Mouse (Mus musculus): Measurements from ENCODE around the gene Vkorc1. TPM values are rescaled to one million over a fixed set of nuclear protein-coding genes. Genes with fewer than 3 reads are reported as not detected.

Gene Vkorc1
- polyA plus RNA-seq, 1 experiment, result 93.3 TPM

- H3K27ac ChIP-seq (ENCODE audit: insufficient read depth, low read depth, low read length), result no peak overlapping the region
- TF ChIP-seq CTCF (IDR thresholded peaks at IDR 0.05; ENCODE audit: low read depth, low read length), result no peak
- TF ChIP-seq POLR2A (IDR thresholded peaks at IDR 0.05; ENCODE audit: borderline replicate concordance, low read depth, low read length), result no peak
- peaks cover 30% of the 10 kb centered on the region for H3K4me1 ChIP-seq (ENCODE audit: control insufficient read depth, insufficient read depth, low read length)
- H3K4me3 ChIP-seq (ENCODE audit: insufficient read depth, low read length), result no peak overlapping the region
Observed at GRCm38 (mm10) chr7:127919290-127919689, 23.9 kb upstream of the Vkorc1 start.

GRCm38 (mm10) chr7:127918203-127918602 is 22.8 kb upstream of the Vkorc1 start:
- peaks cover 30% of the 10 kb centered on the region for H3K4me1 ChIP-seq (ENCODE audit: control insufficient read depth, insufficient read depth, low read length)
- no peak overlapping the region for H3K27ac ChIP-seq (ENCODE audit: insufficient read depth, low read depth, low read length)
- H3K4me3 ChIP-seq (ENCODE audit: insufficient read depth, low read length), result no peak overlapping the region
- peak; percentile 18; the same call in 1 of the 2 replicates for TF ChIP-seq CTCF (IDR thresholded peaks at IDR 0.05; ENCODE audit: low read depth, low read length)
- no peak for TF ChIP-seq POLR2A (IDR thresholded peaks at IDR 0.05; ENCODE audit: borderline replicate concordance, low read depth, low read length)

- H3K27ac ChIP-seq (ENCODE audit: insufficient read depth, low read depth, low read length), result no peak overlapping the region
- TF ChIP-seq POLR2A (IDR thresholded peaks at IDR 0.05; ENCODE audit: borderline replicate concordance, low read depth, low read length), result no peak
- no peak for TF ChIP-seq CTCF (IDR thresholded peaks at IDR 0.05; ENCODE audit: low read depth, low read length)
- H3K4me1 ChIP-seq (ENCODE audit: control insufficient read depth, insufficient read depth, low read length), result peaks cover 19% of the 10 kb centered on the region
- no peak overlapping the region for H3K4me3 ChIP-seq (ENCODE audit: insufficient read depth, low read length)
Observed at GRCm38 (mm10) chr7:127915293-127915692, 19.9 kb upstream of the Vkorc1 start.

- peak overlapping the region; percentile 58 for H3K27ac ChIP-seq (ENCODE audit: insufficient read depth, low read depth, low read length)
- H3K4me1 ChIP-seq (ENCODE audit: control insufficient read depth, insufficient read depth, low read length), result peaks cover 19% of the 10 kb centered on the region
- TF ChIP-seq POLR2A (IDR thresholded peaks at IDR 0.05; ENCODE audit: borderline replicate concordance, low read depth, low read length), result no peak
- no peak for TF ChIP-seq CTCF (IDR thresholded peaks at IDR 0.05; ENCODE audit: low read depth, low read length)
- H3K4me3 ChIP-seq (ENCODE audit: insufficient read depth, low read length), result peak overlapping the region; percentile 92
Observed at GRCm38 (mm10) chr7:127912938-127913337, 17.5 kb upstream of the Vkorc1 start.

- H3K4me1 ChIP-seq (ENCODE audit: control insufficient read depth, insufficient read depth, low read length), result peaks cover 19% of the 10 kb centered on the region
- H3K4me3 ChIP-seq (ENCODE audit: insufficient read depth, low read length), result peak within 1 kb of the TSS; percentile 92
- TF ChIP-seq POLR2A (IDR thresholded peaks at IDR 0.05; ENCODE audit: borderline replicate concordance, low read depth, low read length) (no peak), CTCF (IDR thresholded peaks at IDR 0.05; ENCODE audit: low read depth, low read length) (no peak)
- H3K27ac ChIP-seq (ENCODE audit: insufficient read depth, low read depth, low read length), result peak within 1 kb of the TSS; percentile 70
Observed at GRCm38 (mm10) chr7:127912190-127912871, 16.9 kb upstream of the Vkorc1 start, which contains the start of gene Kat8. Kat8 (plus strand) TSS chr7:127912516.

GRCm38 (mm10) chr7:127908656-127909055 is 13.2 kb upstream of the Vkorc1 start:
- H3K4me1 ChIP-seq (ENCODE audit: control insufficient read depth, insufficient read depth, low read length), result peaks cover 15% of the 10 kb centered on the region
- H3K27ac ChIP-seq (ENCODE audit: insufficient read depth, low read depth, low read length), result no peak overlapping the region
- no peak for TF ChIP-seq CTCF (IDR thresholded peaks at IDR 0.05; ENCODE audit: low read depth, low read length)
- no peak for TF ChIP-seq POLR2A (IDR thresholded peaks at IDR 0.05; ENCODE audit: borderline replicate concordance, low read depth, low read length)
- no peak overlapping the region for H3K4me3 ChIP-seq (ENCODE audit: insufficient read depth, low read length)

GRCm38 (mm10) chr7:127907939-127908338 is 12.5 kb upstream of the Vkorc1 start:
- Histone ChIP-seq H3K4me1 (ENCODE audit: control insufficient read depth, insufficient read depth, low read length) (peaks cover 13% of the 10 kb centered on the region), H3K4me3 (ENCODE audit: insufficient read depth, low read length) (no peak overlapping the region), H3K27ac (ENCODE audit: insufficient read depth, low read depth, low read length) (no peak overlapping the region)
- TF ChIP-seq POLR2A (IDR thresholded peaks at IDR 0.05; ENCODE audit: borderline replicate concordance, low read depth, low read length) (no peak), CTCF (IDR thresholded peaks at IDR 0.05; ENCODE audit: low read depth, low read length) (no peak)

- peak within 1 kb of the TSS; percentile 68 for H3K4me3 ChIP-seq (ENCODE audit: insufficient read depth, low read length)
- peaks cover 13% of the 10 kb centered on the region for H3K4me1 ChIP-seq (ENCODE audit: control insufficient read depth, insufficient read depth, low read length)
- peak within 1 kb of the TSS; percentile 43 for H3K27ac ChIP-seq (ENCODE audit: insufficient read depth, low read depth, low read length)
- no peak for TF ChIP-seq POLR2A (IDR thresholded peaks at IDR 0.05; ENCODE audit: borderline replicate concordance, low read depth, low read length)
- TF ChIP-seq CTCF (IDR thresholded peaks at IDR 0.05; ENCODE audit: low read depth, low read length), result no peak
Observed at GRCm38 (mm10) chr7:127903971-127904796, 8.8 kb upstream of the Vkorc1 start, which contains the start of gene Bckdk. Bckdk (plus strand) TSS chr7:127904082.

GRCm38 (mm10) chr7:127901772-127902171 is 6.4 kb upstream of the Vkorc1 start:
- no peak for TF ChIP-seq POLR2A (IDR thresholded peaks at IDR 0.05; ENCODE audit: borderline replicate concordance, low read depth, low read length)
- TF ChIP-seq CTCF (IDR thresholded peaks at IDR 0.05; ENCODE audit: low read depth, low read length), result no peak
- Histone ChIP-seq H3K27ac (ENCODE audit: insufficient read depth, low read depth, low read length) (no peak overlapping the region), H3K4me1 (ENCODE audit: control insufficient read depth, insufficient read depth, low read length) (peaks cover 17% of the 10 kb centered on the region), H3K4me3 (ENCODE audit: insufficient read depth, low read length) (no peak overlapping the region)

GRCm38 (mm10) chr7:127899997-127900396 is 4.6 kb upstream of the Vkorc1 start:
- Histone ChIP-seq H3K4me3 (ENCODE audit: insufficient read depth, low read length) (no peak overlapping the region), H3K4me1 (ENCODE audit: control insufficient read depth, insufficient read depth, low read length) (peaks cover 14% of the 10 kb centered on the region), H3K27ac (ENCODE audit: insufficient read depth, low read depth, low read length) (no peak overlapping the region)
- TF ChIP-seq CTCF (IDR thresholded peaks at IDR 0.05; ENCODE audit: low read depth, low read length), result no peak
- no peak for TF ChIP-seq POLR2A (IDR thresholded peaks at IDR 0.05; ENCODE audit: borderline replicate concordance, low read depth, low read length)

All from bone marrow macrophage, adult 2 months (primary cell).